Mouse (Mus musculus) G1E (cell line): ENCODE results near the gene Cc2d1a. TPM values are rescaled to one million over a fixed set of nuclear protein-coding genes. Genes with fewer than 3 reads are reported as not detected.

Experiments used
- ATAC-seq: 2 replicates; pipeline ENCODE4 v1.8.0; 2016; ENCODE audit warnings: mild to moderate bottlenecking; ENCODE audit not compliant: insufficient number of reproducible peaks, poor library complexity, low FRiP score, severe bottlenecking; ENCODE audit errors: extremely low read depth
- DNase-seq: peaks from one replicate; pipeline ENCODE4 v3.0.0; 2012; ENCODE audit warnings: low spot score
- H3K27me3 ChIP-seq: 2 replicates; pipeline ENCODE4 v1.6.1; 2012; ENCODE audit warnings: mild to moderate bottlenecking, low read length, inconsistent platforms; ENCODE audit not compliant: insufficient read depth
- H3K36me3 ChIP-seq: replicated peaks from 2 replicates; pipeline ENCODE3; 2012; ENCODE audit warnings: mild to moderate bottlenecking, inconsistent platforms
- H3K4me1 ChIP-seq: 2 replicates; pipeline ENCODE4 v1.6.1; 2012; ENCODE audit warnings: low read depth, low read length, inconsistent platforms, mixed read lengths; ENCODE audit not compliant: insufficient read depth
- H3K4me3 ChIP-seq: 2 replicates; pipeline ENCODE4 v1.5.1; 2012; ENCODE audit warnings: low read depth, mild to moderate bottlenecking, inconsistent platforms, low read length, moderate library complexity, mixed read lengths
- H3K9me3 ChIP-seq: replicated peaks from 2 replicates; pipeline ENCODE4 v1.6.1; 2012; ENCODE audit warnings: inconsistent platforms
- CTCF ChIP-seq: IDR thresholded peaks from 2 replicates; pipeline ENCODE4 v1.5.1; 2012; ENCODE audit warnings: low read depth, low read length, inconsistent platforms, mixed read lengths
- GATA1 ChIP-seq: IDR thresholded peaks from 2 replicates; pipeline ENCODE4 v1.6.1; 2012; ENCODE audit warnings: borderline replicate concordance, low read length, inconsistent platforms, mixed read lengths
- GATA2 ChIP-seq: IDR thresholded peaks from 2 replicates; pipeline ENCODE4 v1.6.1; 2012; ENCODE audit warnings: low read depth, low read length, inconsistent platforms, borderline replicate concordance
- POLR2AphosphoS5 ChIP-seq: IDR thresholded peaks from 2 replicates; pipeline ENCODE4 v1.6.1; 2012; ENCODE audit warnings: low read depth, low read length, inconsistent platforms; ENCODE audit not compliant: insufficient replicate concordance
- TAL1 ChIP-seq: conservative IDR thresholded peaks from 2 replicates; pipeline ENCODE4 v1.6.1; 2012; ENCODE audit warnings: low read depth, low read length, inconsistent platforms, mixed read lengths
- polyA plus RNA-seq: library from polyadenylated mRNA; stranded (reverse); fragments of >175 nt; gene quantifications from 2 replicates; pipeline ENCODE4 v1.2.3, GENCODE M21; 2012
- total RNA-seq, 2 experiments: library from RNA; stranded (forward) in 1 of 2; stranded (reverse) in 1 of 2; fragments of 200-1000 nt in 1 of 2; fragments of >200 nt in 1 of 2; fragmentation: Nextera tagmentation in 1 of 2; gene quantifications; 2 replicates each; pipeline ENCODE4 v1.2.3; 2014 to 2017

The Cc2d1a gene
- total and polyA plus RNA-seq, 3 experiments = 5.1 to 21.3 (median 9.6) TPM

DNA sequence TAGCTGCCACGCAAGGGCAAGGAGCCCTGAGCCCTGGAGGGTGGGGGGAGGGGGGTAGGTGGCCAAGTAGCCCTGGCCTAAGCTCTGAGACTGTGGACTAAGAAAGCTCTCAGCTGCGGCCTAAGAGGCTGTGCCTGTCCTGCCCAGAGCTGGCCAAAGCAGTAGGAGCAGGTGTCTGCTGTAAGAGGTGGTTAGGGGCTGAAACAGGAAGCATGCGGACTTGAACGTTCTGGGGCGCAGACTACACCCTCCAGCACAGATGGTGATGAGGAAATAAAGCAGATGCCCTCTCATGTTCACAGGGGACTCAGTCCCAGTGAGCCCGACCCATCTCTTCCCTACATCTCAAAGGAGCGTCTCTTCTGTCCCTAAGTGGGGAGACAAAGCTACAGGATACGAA is 15.5 kb downstream of the Cc2d1a start:
- Histone ChIP-seq H3K9me3 (no peaks in the 10 kb centered on the region), H3K4me3 (no peak overlapping the region), H3K27me3 (peaks cover 16% of the 10 kb centered on the region; the same call in 1 of the 2 replicates), H3K4me1 (peaks cover 4% of the 10 kb centered on the region), H3K36me3 (peaks cover 60% of the 10 kb centered on the region)
- TF ChIP-seq POLR2AphosphoS5 (no peak), GATA2 (no peak), CTCF (no peak), GATA1 (no peak), TAL1 (no peak)
- ATAC-seq (no peak), DNase-seq (no peak)

DNA sequence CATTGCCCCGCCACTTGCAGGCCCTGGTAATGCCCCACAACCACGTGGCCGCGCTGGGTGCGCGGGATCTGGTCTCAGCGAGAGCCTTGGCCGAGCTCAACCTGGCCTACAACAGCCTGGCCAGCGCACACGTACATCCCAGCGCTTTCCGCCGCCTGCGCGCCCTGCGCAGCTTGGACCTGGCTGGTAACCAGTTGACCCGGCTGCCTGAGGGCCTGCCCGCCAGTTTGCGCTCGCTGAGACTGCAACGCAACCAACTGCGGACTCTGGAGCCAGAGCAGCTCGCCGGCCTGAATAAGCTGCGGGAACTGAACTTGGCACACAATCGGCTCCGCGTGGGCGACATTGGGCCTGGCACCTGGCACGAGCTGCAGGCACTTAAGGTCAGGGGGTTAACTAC is 16.9 kb downstream of the Cc2d1a start:
- Histone ChIP-seq H3K9me3 (no peaks in the 10 kb centered on the region), H3K4me1 (peaks cover 4% of the 10 kb centered on the region), H3K27me3 (peaks cover 28% of the 10 kb centered on the region; the same call in 1 of the 2 replicates), H3K36me3 (peaks cover 46% of the 10 kb centered on the region), H3K4me3 (no peak overlapping the region)
- DNase-seq (no peak), ATAC-seq (no peak)
- TF ChIP-seq POLR2AphosphoS5 (no peak), TAL1 (no peak), GATA2 (no peak), GATA1 (no peak), CTCF (no peak)

DNA sequence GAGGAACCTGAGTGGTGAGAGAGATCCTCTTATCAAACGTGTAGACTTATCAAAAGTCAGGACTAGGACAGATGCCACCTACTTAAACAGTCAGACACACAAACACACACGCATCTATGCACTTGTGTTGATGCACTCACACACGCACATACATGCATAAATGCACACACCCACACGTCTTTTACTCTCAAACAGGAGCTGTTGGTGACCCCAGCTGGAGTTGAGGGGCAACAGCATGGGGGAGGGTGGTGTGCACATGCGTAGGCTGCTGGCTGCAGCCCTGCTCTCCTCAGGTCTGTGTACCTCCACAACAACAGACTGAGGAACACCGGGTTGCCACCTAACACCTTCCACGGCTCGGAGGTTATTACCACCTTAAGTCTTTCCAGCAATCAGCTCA is 19.5 kb downstream of the Cc2d1a start:
- Histone ChIP-seq H3K4me3 (no peak overlapping the region), H3K27me3 (peaks cover 38% of the 10 kb centered on the region), H3K36me3 (peaks cover 21% of the 10 kb centered on the region), H3K4me1 (peaks cover 4% of the 10 kb centered on the region), H3K9me3 (no peaks in the 10 kb centered on the region)
- no peak for TF ChIP-seq TAL1
- no peak for TF ChIP-seq GATA2
- TF ChIP-seq POLR2AphosphoS5 = no peak
- no peak for ATAC-seq
- no peak for DNase-seq

DNA sequence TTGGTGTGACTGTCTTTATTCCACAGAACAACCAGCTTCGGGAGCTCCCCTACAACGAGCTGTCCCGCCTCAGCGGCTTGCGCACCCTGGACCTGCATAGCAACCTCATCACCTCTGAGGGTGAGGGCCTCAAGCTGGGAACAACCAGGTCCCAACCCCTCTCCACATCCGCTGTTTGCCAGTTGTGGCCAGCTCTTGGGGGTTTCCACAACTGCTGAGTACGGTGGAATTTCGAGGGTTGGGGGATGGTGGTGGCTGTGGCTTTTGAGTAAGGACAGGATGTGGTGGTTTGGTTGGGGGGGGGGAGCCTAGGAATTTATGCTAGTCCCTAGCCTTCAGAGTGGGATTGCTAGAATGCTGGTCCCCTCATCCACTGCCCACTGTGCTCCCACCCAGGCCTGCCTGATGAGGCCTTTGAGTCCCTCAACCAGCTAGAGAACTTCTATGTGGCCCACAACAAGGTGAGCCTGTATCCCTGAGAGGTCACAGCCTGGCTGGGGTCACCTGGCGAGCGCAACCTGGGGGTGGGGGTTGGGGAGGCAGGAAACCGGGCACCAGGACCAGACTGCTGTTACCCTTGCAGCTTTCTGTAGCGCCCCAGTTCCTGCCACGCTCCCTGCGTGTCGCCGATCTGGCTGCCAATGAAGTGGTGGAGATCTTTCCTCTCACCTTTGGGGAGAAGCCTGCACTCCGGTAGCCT is 20.4 kb downstream of the Cc2d1a start:
- Histone ChIP-seq H3K9me3 (no peaks in the 10 kb centered on the region), H3K4me3 (no peak overlapping the region), H3K27me3 (peaks cover 40% of the 10 kb centered on the region), H3K4me1 (peaks cover 4% of the 10 kb centered on the region; the same call in 1 of the 2 replicates), H3K36me3 (peaks cover 11% of the 10 kb centered on the region)
- ATAC-seq (no peak), DNase-seq (no peak)
- TF ChIP-seq TAL1 = no peak
- TF ChIP-seq GATA1 = no peak
- no peak for TF ChIP-seq GATA2
- no peak for TF ChIP-seq POLR2AphosphoS5
- TF ChIP-seq CTCF = no peak

DNA sequence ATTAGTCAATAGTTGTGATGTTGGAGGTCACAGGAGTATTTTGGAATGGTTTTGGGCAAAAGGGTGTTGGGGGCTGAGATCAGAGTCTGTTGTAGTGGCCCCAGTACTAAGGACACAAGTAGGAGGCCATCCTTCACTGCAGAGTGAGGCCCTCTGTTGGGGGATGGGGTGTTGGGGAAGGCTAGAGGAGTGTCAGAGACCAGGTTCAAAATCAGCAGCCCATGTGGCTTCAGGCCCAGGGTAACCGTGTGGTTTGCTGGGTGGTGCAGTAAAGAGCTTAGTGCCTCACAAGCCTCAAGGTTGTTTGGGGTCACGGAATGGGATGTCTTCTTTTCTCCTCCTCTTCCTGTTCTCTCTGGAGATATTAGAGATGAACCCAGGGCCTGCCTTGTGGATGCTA is 21.0 kb downstream of the Cc2d1a start:
- TF ChIP-seq GATA2 (no peak), GATA1 (no peak), POLR2AphosphoS5 (no peak), TAL1 (no peak), CTCF (no peak)
- peaks cover 40% of the 10 kb centered on the region for H3K27me3 ChIP-seq
- peaks cover 5% of the 10 kb centered on the region for H3K36me3 ChIP-seq
- DNase-seq (no peak), ATAC-seq (no peak)
- H3K9me3 ChIP-seq = no peaks in the 10 kb centered on the region
- H3K4me1 ChIP-seq = peaks cover 4% of the 10 kb centered on the region; the same call in 1 of the 2 replicates
- no peak overlapping the region for H3K4me3 ChIP-seq

DNA sequence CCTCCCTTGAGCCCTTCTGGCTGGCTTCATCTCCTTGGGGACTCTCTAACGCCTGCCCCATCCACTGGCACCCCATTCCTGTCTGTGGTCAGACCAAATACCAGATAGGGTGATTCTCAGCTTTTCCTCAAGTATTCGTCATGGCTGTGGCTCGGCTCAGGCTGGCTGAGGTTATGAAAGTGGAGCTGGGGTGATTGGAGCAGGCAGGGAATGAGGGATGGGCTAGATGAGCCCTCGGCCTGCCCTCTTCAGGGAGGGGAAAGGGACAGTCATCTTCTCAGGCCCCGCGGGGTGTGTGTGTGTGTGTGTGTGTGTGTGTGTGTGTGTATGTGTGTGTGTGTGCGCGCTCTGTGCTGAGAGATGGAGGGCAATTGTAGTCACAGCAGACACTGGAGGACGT is 22.1 kb downstream of the Cc2d1a start, which contains the start of gene Podnl1:
Gene Podnl1 (plus strand): TSS at position 334 of the 400 bp plus-strand sequence.
- Histone ChIP-seq H3K27me3 (peaks cover 43% of the 10 kb centered on the region), H3K4me1 (peaks cover 4% of the 10 kb centered on the region; the same call in 1 of the 2 replicates), H3K36me3 (peaks cover under 1% of the 10 kb centered on the region), H3K4me3 (no peak within 1 kb of the TSS), H3K9me3 (no peaks in the 10 kb centered on the region)
- ATAC-seq (no peak), DNase-seq (no peak)
- TF ChIP-seq GATA2 (no peak), CTCF (no peak), GATA1 (no peak), TAL1 (no peak), POLR2AphosphoS5 (no peak)
